Mouse (Mus musculus): ENCODE results near the gene 4833439L19Rik. TPM values are rescaled to one million over a fixed set of nuclear protein-coding genes. Genes with fewer than 3 reads are reported as not detected.

Gene 4833439L19Rik
- polyA plus RNA-seq (2014; fragmentation: Illumina TruSeq; extraction: RNeasy Lipid Tissue Mini Kit (QIAGEN cat#74804); ENCODE audit: low read depth, low replicate concordance): 132 TPM

DNA sequence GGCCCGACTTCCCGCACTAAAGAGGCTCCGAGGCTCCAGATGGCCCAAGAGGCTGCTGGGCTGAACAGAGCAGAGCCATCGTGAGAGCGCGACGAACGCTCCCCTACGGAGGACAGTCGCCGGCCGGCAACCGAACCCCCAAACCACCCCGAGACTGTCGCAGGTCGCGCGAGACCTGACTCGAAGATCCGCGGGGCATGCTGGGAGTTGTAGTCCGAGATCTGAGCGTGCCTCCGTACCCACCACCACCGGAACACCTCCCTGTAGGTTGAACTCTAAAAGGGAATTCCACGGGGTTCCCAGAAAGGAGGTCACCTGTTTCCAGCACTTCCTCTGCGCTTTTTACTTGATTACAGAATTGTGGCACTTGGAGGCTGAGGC lies at the start of gene 4833439L19Rik:
TSS of gene 4833439L19Rik (minus strand) at position 235 of the 381 bp plus-strand sequence.

DNA sequence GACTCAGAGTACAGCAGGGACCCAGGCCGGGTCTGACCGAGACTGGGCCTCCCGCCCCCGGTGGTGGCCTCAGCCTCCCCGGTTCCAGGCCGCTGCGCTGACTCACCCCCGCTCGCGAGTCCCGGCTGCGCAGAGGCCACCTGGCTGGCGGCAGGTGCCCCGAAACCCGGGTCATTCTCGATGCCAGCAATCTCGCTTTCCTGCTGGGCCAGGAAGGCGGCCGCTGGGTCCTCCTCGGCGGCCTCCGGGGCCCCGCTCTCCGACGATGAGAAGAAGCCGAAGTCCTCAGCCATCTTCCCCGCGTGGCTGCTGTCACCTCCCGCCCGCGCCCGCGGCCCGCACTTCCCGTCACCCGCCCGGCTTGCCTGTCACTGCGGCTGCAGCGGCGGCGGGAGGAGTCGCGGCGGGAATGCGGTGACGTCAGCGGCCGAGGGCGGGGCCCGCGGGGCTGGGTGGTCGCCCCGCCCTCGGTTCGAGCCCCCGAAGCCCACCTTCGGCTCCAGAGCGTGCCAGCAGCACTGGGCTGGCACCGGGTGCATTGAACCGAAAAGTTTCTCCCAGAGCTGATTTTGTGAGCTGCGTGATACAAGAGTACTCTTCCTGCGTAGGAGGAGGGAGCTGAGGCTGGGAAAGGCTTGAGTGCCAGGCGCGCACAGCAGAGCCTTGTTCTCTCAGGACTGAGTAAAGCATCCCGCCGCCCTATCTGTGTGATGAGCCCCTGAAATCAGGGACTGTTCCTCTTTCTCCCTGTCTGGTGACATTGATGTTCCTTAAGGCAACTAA lies 45.9 kb upstream of the 4833439L19Rik start, which contains the start of gene Cltb:
TSS of gene Cltb (minus strand) at position 373 of the 783 bp plus-strand sequence.

DNA sequence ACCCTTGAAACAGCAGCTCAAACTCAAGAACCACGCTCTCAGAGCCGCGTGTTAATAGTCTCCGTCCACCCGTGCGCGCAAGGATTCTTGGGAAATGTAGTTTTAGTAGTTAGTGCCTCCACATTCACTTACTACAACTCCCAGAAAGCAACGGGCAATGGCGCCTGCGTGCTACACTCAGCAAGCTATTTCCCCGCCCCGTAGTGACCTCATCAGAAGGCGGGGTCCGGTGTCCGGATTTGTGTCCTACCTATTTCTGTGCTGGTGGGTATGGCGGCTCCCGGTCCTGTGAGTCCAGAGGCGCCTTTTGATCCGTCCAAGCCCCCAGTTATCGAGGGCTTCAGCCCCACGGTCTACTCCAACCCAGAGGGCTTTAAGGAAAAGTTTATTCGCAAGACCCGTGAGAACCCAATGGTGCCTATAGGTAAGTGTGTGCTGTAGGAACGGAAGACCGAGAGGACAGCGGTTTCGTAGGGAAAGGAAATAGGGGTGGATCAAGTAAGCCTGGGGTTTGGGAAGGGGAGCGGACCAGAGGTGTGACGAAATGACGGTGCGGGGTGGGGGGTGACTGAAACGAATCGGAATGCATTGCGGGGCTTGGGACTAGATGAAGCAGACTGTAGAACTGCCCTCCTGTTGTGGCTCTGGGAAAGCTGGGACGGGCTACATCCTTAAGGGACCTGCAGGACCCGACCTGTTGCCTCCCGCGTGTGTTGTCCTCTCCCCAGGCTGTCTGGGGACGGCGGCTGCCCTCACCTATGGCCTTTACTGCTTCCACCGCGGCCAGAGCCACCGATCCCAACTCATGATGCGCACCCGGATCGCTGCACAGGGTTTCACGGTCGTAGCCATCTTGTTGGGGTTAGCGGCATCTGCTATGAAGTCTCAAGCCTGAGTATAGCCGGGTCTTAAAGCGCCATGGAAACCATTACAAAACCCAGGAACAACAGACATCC lies 25.0 kb upstream of the 4833439L19Rik start, which contains the start of the genes Nop16 and Higd2a:
TSS of gene Nop16 (minus strand) at position 95 of the 956 bp plus-strand sequence.
TSS of gene Higd2a (plus strand) at position 212 of the 956 bp plus-strand sequence.

DNA sequence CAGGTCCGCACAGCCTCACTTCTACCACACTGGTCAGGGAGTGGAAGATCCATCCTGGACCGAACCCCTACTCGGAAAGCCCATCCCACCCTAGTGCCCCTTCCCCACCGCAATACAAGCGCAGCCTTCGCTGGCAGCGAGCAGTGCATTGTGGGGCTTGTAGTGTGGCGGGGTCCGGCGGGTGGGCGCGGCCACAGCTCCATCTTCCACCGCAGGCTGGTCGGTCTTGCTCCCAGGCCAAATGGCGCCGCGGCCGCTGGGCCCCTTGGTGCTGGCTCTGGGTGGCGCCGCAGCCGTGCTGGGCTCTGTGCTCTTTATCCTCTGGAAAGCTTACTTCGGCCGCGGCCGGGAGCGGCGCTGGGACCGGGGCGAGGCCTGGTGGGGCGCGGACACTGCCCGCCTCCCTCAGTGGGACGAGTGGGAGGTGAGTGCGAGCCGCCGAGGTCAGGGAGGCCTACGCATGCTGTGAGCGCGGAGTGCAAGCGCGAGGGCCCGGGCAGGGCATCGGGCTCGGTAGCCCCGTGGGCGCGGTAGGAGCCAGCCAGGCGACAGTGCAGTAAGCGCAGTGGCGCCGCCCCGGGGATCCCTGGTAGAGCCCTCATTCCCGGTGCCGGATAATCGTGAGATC lies 9.7 kb upstream of the 4833439L19Rik start, which contains the start of gene Arl10:
TSS of gene Arl10 (plus strand) at position 162 of the 628 bp plus-strand sequence.

DNA sequence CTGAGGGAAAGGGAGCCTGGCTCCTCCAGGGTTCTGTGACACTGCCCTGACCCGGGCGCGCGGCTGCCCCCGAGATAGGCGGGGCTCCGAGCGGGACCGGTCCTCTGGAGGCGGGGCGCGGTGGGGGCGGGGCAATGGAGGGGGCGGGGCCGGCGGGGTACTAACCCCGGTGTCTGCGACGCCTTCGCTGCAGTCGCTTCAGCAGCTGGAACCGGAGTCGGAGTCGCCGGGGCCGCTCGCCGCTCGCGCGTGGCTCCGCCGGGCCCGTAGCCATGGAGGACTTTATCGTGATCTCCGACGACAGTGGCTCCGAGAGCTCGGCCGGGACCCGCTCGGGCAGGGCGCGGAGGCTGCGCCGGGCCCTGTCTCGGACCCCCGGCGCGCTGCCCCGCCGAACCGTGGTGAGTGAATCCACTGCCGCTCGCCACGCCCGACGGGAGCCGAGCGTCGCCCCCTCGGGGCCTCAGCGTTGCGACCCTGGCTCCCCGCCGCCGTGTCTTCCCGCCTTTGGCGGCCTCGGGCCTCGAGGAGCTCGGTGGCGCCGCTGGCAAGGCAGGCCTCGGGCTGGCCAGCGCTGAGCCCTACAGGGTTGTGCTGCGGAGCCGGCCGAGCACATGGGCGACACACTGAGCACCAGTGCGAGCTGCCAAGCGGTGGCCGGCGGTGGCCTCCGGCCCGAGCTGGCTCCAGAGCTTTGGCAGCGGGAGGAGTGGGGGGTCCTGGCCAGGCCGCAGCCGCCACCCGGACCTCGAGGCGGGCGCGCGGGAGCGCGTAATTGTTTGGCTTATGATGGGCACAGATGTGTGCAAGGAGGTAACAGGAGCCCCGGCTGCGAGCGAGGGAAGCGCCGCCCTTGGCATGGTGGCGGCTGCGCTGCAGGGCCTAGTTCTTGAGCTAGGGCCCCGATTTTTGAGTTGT lies 61.4 kb downstream of the 4833439L19Rik start, which contains the start of gene Simc1:
TSS of gene Simc1 (plus strand) at position 176 of the 918 bp plus-strand sequence.

Other genes with a start within 250 kb of the 4833439L19Rik start
- 6.1 TPM for gene Cplx2, start 194.1 kb downstream of the 4833439L19Rik start, polyA plus RNA-seq (2014; fragmentation: Illumina TruSeq; extraction: RNeasy Lipid Tissue Mini Kit (QIAGEN cat#74804); ENCODE audit: low read depth, low replicate concordance)
- 24.2 TPM for gene Thoc3, start 96.6 kb downstream of the 4833439L19Rik start, polyA plus RNA-seq (2014; fragmentation: Illumina TruSeq; extraction: RNeasy Lipid Tissue Mini Kit (QIAGEN cat#74804); ENCODE audit: low read depth, low replicate concordance)
- gene Simc1, start 61.7 kb downstream of the 4833439L19Rik start, polyA plus RNA-seq (2014; fragmentation: Illumina TruSeq; extraction: RNeasy Lipid Tissue Mini Kit (QIAGEN cat#74804); ENCODE audit: low read depth, low replicate concordance): 12.4 TPM
- 21.8 TPM for gene Arl10, start 9.6 kb upstream of the 4833439L19Rik start, polyA plus RNA-seq (2014; fragmentation: Illumina TruSeq; extraction: RNeasy Lipid Tissue Mini Kit (QIAGEN cat#74804); ENCODE audit: low read depth, low replicate concordance)
- 20.6 TPM for gene Nop16, start 24.7 kb upstream of the 4833439L19Rik start, polyA plus RNA-seq (2014; fragmentation: Illumina TruSeq; extraction: RNeasy Lipid Tissue Mini Kit (QIAGEN cat#74804); ENCODE audit: low read depth, low replicate concordance)
- 134 TPM for gene Higd2a, start 24.8 kb upstream of the 4833439L19Rik start, polyA plus RNA-seq (2014; fragmentation: Illumina TruSeq; extraction: RNeasy Lipid Tissue Mini Kit (QIAGEN cat#74804); ENCODE audit: low read depth, low replicate concordance)
- 50.8 TPM for gene Cltb, start 45.9 kb upstream of the 4833439L19Rik start, polyA plus RNA-seq (2014; fragmentation: Illumina TruSeq; extraction: RNeasy Lipid Tissue Mini Kit (QIAGEN cat#74804); ENCODE audit: low read depth, low replicate concordance)
- 32.6 TPM for gene Faf2, start 56.3 kb upstream of the 4833439L19Rik start, polyA plus RNA-seq (2014; fragmentation: Illumina TruSeq; extraction: RNeasy Lipid Tissue Mini Kit (QIAGEN cat#74804); ENCODE audit: low read depth, low replicate concordance)
- gene Rnf44, start 128.5 kb upstream of the 4833439L19Rik start, polyA plus RNA-seq (2014; fragmentation: Illumina TruSeq; extraction: RNeasy Lipid Tissue Mini Kit (QIAGEN cat#74804); ENCODE audit: low read depth, low replicate concordance): 70.0 TPM
- gene Cdhr2, start 136.0 kb upstream of the 4833439L19Rik start, polyA plus RNA-seq (2014; fragmentation: Illumina TruSeq; extraction: RNeasy Lipid Tissue Mini Kit (QIAGEN cat#74804); ENCODE audit: low read depth, low replicate concordance): 4.0 TPM
- gene Gprin1, start 184.4 kb upstream of the 4833439L19Rik start, polyA plus RNA-seq (2014; fragmentation: Illumina TruSeq; extraction: RNeasy Lipid Tissue Mini Kit (QIAGEN cat#74804); ENCODE audit: low read depth, low replicate concordance): 0.06 TPM
- gene Sncb, start 201.2 kb upstream of the 4833439L19Rik start, polyA plus RNA-seq (2014; fragmentation: Illumina TruSeq; extraction: RNeasy Lipid Tissue Mini Kit (QIAGEN cat#74804); ENCODE audit: low read depth, low replicate concordance): not detected
- 0.55 TPM for gene Eif4e1b, start 218.6 kb upstream of the 4833439L19Rik start, polyA plus RNA-seq (2014; fragmentation: Illumina TruSeq; extraction: RNeasy Lipid Tissue Mini Kit (QIAGEN cat#74804); ENCODE audit: low read depth, low replicate concordance)
- 42.7 TPM for gene Tspan17, start 223.9 kb upstream of the 4833439L19Rik start, polyA plus RNA-seq (2014; fragmentation: Illumina TruSeq; extraction: RNeasy Lipid Tissue Mini Kit (QIAGEN cat#74804); ENCODE audit: low read depth, low replicate concordance)